15 mouse cellular contexts compared by ENCODE assay signal in genomic region chr2:128095270-128095669, GRCm38 (mm10).
"Had no signal": no experiment of that assay in that cellular context is flagged by ENCODE, and none has a peak within 500 bp of the region (broad histone marks: within the 10 kb centered on the region; RNA-seq: fewer than 3 reads in every experiment).

No protein-coding gene starts in this region.

- H3K9me3 ChIP-seq: limb, embryonic 10.5 days; liver, embryonic 12.5 days; lung, embryonic 15.5 days; midbrain, embryonic 15.5 days; neural tube, embryonic 12.5 days had no signal

- H3K4me3 ChIP-seq: left cerebral cortex, adult 2 months; limb, embryonic 10.5 days; liver, embryonic 12.5 days; lung, embryonic 15.5 days; megakaryocyte, embryonic 14.5 days; midbrain, embryonic 15.5 days; neural tube, embryonic 12.5 days had no signal

- H3K27me3 ChIP-seq: liver, embryonic 12.5 days; lung, embryonic 15.5 days; midbrain, embryonic 15.5 days; neural tube, embryonic 12.5 days had no signal

- H3K4me2 ChIP-seq: liver, embryonic 12.5 days; lung, embryonic 15.5 days; midbrain, embryonic 11.5 days; midbrain, embryonic 15.5 days; neural tube, embryonic 12.5 days had no signal

- DNase-seq: lung, postnatal 14 days; retina, postnatal 1 day; right cerebral cortex, postnatal 4 days; spleen, adult 18-20 months; thymus, adult 18-20 months; thymus, postnatal 25 days had no signal

- H3K36me3 ChIP-seq: limb, embryonic 10.5 days; liver, embryonic 12.5 days; lung, embryonic 15.5 days; midbrain, embryonic 15.5 days; neural tube, embryonic 12.5 days had no signal

- H3K9ac ChIP-seq: liver, embryonic 12.5 days; lung, embryonic 15.5 days; midbrain, embryonic 15.5 days; neural tube, embryonic 12.5 days had no signal

- H3K4me1 ChIP-seq: limb, embryonic 10.5 days; lung, embryonic 15.5 days had no signal

- ATAC-seq: liver, embryonic 12.5 days; midbrain, embryonic 15.5 days had no signal

- H3K27ac ChIP-seq: left cerebral cortex, adult 2 months; limb, embryonic 10.5 days; liver, embryonic 12.5 days; lung, embryonic 15.5 days; macrophage; midbrain, embryonic 15.5 days; neural tube, embryonic 12.5 days had no signal
